Mouse (Mus musculus) intestine, embryonic 15.5 days (tissue): ENCODE measurements around the gene Rab7b. TPM values are rescaled to one million over a fixed set of nuclear protein-coding genes. Genes with fewer than 3 reads are reported as not detected.

Source experiments
- ATAC-seq: fragments of 200-750 bp; cut with Nextera tagmentation; 2 replicates; pipeline ENCODE4 v1.8.0; 2017; ENCODE audit warnings: moderate TSS enrichment, moderate library complexity
- H3K27ac ChIP-seq: fragments of 300-500 bp; sonication (generic); 2 replicates; pipeline ENCODE4 v1.5.1; 2015; ENCODE audit warnings: mild to moderate bottlenecking, inconsistent platforms
- H3K27me3 ChIP-seq: fragments of 300-500 bp; sonication (generic); replicated peaks from 2 replicates; pipeline ENCODE4 v1.6.1; 2015; ENCODE audit warnings: inconsistent platforms
- H3K36me3 ChIP-seq: fragments of 300-500 bp; sonication (generic); 2 replicates; pipeline ENCODE4 v1.6.1; 2015; ENCODE audit warnings: inconsistent platforms
- H3K4me1 ChIP-seq: fragments of 300-500 bp; sonication (generic); replicated peaks from 2 replicates; pipeline ENCODE4 v1.6.1; 2015; ENCODE audit warnings: inconsistent platforms
- H3K4me2 ChIP-seq: fragments of 300-500 bp; sonication (generic); replicated peaks from 2 replicates; pipeline ENCODE4 v1.6.1; 2015; ENCODE audit warnings: mild to moderate bottlenecking, inconsistent platforms
- H3K4me3 ChIP-seq: fragments of 300-500 bp; sonication (generic); replicated peaks from 2 replicates; pipeline ENCODE4 v1.5.1; 2015; ENCODE audit warnings: inconsistent platforms
- H3K9ac ChIP-seq: fragments of 300-500 bp; sonication (generic); 2 replicates; pipeline ENCODE4 v1.6.1; 2015; ENCODE audit warnings: inconsistent platforms
- H3K9me3 ChIP-seq: fragments of 300-500 bp; sonication (generic); 2 replicates; pipeline ENCODE4 v1.6.1; 2016; ENCODE audit warnings: inconsistent platforms
- WGBS: fragments of 180-500 bp; shearing (Covaris S2); methylation state at CpG from one replicate; pipeline ENCODE4 v1.1.7; 2015; 5-methylcytosine and 5-hydroxymethylcytosine counted together
- polyA plus RNA-seq: library from polyadenylated mRNA; unstranded; fragments of >200 nt; fragmentation: Nextera tagmentation; extraction: Ambion mirVana; gene quantifications from 2 replicates; pipeline ENCODE4 v1.2.1, GENCODE M21; 2015

Rab7b gene
- polyA plus RNA-seq, 1 experiment from 2014 or later = 5.0 TPM

- H3K4me2 ChIP-seq = no peak overlapping the region
- H3K9ac ChIP-seq = no peak overlapping the region
- no peaks in the 10 kb centered on the region for H3K4me1 ChIP-seq
- no peaks in the 10 kb centered on the region for H3K9me3 ChIP-seq
- no peak for ATAC-seq
- H3K27me3 ChIP-seq = no peaks in the 10 kb centered on the region
- H3K27ac ChIP-seq = no peak overlapping the region
- 61% methylated on average over 9 of the region's 9 CpGs for WGBS
- H3K4me3 ChIP-seq = no peak overlapping the region
- no peaks in the 10 kb centered on the region for H3K36me3 ChIP-seq
These were observed 75.2 kb downstream of the Rab7b start for GRCm38 (mm10) chr1:131763683-131764082.

GRCm38 (mm10) chr1:131764581-131765338 lies 76.3 kb downstream of the Rab7b start:
- WGBS = 61% methylated on average over 8 of the region's 8 CpGs
- no peak overlapping the region for H3K27ac ChIP-seq
- no peak overlapping the region for H3K4me3 ChIP-seq
- H3K4me2 ChIP-seq = no peak overlapping the region
- H3K4me1 ChIP-seq = no peaks in the 10 kb centered on the region
- no peak overlapping the region for H3K9ac ChIP-seq
- no peak for ATAC-seq
- H3K27me3 ChIP-seq = no peaks in the 10 kb centered on the region
- no peaks in the 10 kb centered on the region for H3K9me3 ChIP-seq
- no peaks in the 10 kb centered on the region for H3K36me3 ChIP-seq

Other genes starting within 250 kb of the Rab7b start
- 7.9 and 8.3 TPM in 2 replicates for gene Srgap2, start 161.3 kb upstream of the Rab7b start, polyA plus RNA-seq
- gene Fam72a, start 160.8 kb upstream of the Rab7b start, polyA plus RNA-seq = 2.2 and 2.8 TPM in 2 replicates
- gene Avpr1b, start 89.5 kb upstream of the Rab7b start, polyA plus RNA-seq = not detected in 2 replicates
- gene Ctse, start 50.4 kb upstream of the Rab7b start, polyA plus RNA-seq = 0.85 and 2.1 TPM in 2 replicates
- 0.68 and 3.6 TPM in 2 replicates for gene Slc26a9, start 55.3 kb downstream of the Rab7b start, polyA plus RNA-seq
- 3.8 and 5.6 TPM in 2 replicates for gene Pm20d1, start 108.7 kb downstream of the Rab7b start, polyA plus RNA-seq
- gene Slc41a1, start 138.8 kb downstream of the Rab7b start, polyA plus RNA-seq = 10.5 and 10.7 TPM in 2 replicates
- gene Rab29, start 178.5 kb downstream of the Rab7b start, polyA plus RNA-seq = 19.4 and 21.6 TPM in 2 replicates
- gene Nucks1, start 221.8 kb downstream of the Rab7b start, polyA plus RNA-seq = 60.7 and 69.7 TPM in 2 replicates